Mouse (Mus musculus) forebrain, embryonic 11.5 days (tissue): ENCODE measurements around the gene Tusc2. TPM values are rescaled to one million over a fixed set of nuclear protein-coding genes. Genes with fewer than 3 reads are reported as not detected.

Experiments used
- ATAC-seq: fragments of 200-750 bp; cut with Nextera tagmentation; replicated peaks from 2 replicates; pipeline ENCODE4 v1.8.0; 2017; ENCODE audit warnings: moderate TSS enrichment; ENCODE audit not compliant: low FRiP score
- DNase-seq: peaks from one replicate; pipeline ENCODE4 v3.0.0-alpha.2; 2017; ENCODE audit warnings: low spot score
- H3K27ac ChIP-seq: fragments of 300-500 bp; sonication (generic); 2 replicates; pipeline ENCODE4 v1.5.1; 2014; ENCODE audit warnings: low read depth, low read length
- H3K27me3 ChIP-seq: fragments of 300-500 bp; sonication (generic); 2 replicates; pipeline ENCODE4 v1.6.1; 2014; ENCODE audit warnings: mild to moderate bottlenecking, low read length, mixed read lengths; ENCODE audit not compliant: control insufficient read depth, insufficient read depth
- H3K36me3 ChIP-seq: fragments of 300-500 bp; sonication (generic); 2 replicates; pipeline ENCODE4 v1.6.1; 2014; ENCODE audit warnings: mild to moderate bottlenecking, low read length, moderate library complexity, mixed read lengths; ENCODE audit not compliant: control insufficient read depth, insufficient read depth
- H3K4me1 ChIP-seq: fragments of 300-500 bp; sonication (generic); replicated peaks from 2 replicates; pipeline ENCODE4 v1.6.1; 2014; ENCODE audit warnings: low read length, mixed read lengths; ENCODE audit not compliant: control insufficient read depth, insufficient read depth
- H3K4me2 ChIP-seq: fragments of 300-500 bp; sonication (generic); 2 replicates; pipeline ENCODE4 v1.6.1; 2014; ENCODE audit warnings: low read depth, mild to moderate bottlenecking, low read length, moderate library complexity, mixed read lengths; ENCODE audit not compliant: severe bottlenecking
- H3K4me3 ChIP-seq: fragments of 300-500 bp; sonication (generic); 2 replicates; pipeline ENCODE4 v1.5.1; 2014; ENCODE audit warnings: low read depth, low read length
- H3K9ac ChIP-seq: fragments of 300-500 bp; sonication (generic); 2 replicates; pipeline ENCODE4 v1.6.1; 2014; ENCODE audit warnings: low read length
- H3K9me3 ChIP-seq: fragments of 300-500 bp; sonication (generic); 2 replicates; pipeline ENCODE4 v1.6.1; 2016; ENCODE audit warnings: low read length, mixed read lengths; ENCODE audit not compliant: control insufficient read depth
- WGBS: fragments of 180-500 bp; shearing (Covaris S2); extraction: QIAGEN DNeasy Blood & Tissue Kit; methylation state at CpG from one replicate; pipeline ENCODE4 v1.1.7; 2014; 5-methylcytosine and 5-hydroxymethylcytosine counted together
- polyA plus RNA-seq: library from polyadenylated mRNA; unstranded; fragments of >200 nt; fragmentation: Nextera tagmentation; extraction: Ambion mirVana; gene quantifications from 2 replicates; pipeline ENCODE4 v1.2.1, GENCODE M21; 2014

Tusc2 gene
- polyA plus RNA-seq, 1 experiment from 2014 or later = 81.9 TPM

DNA sequence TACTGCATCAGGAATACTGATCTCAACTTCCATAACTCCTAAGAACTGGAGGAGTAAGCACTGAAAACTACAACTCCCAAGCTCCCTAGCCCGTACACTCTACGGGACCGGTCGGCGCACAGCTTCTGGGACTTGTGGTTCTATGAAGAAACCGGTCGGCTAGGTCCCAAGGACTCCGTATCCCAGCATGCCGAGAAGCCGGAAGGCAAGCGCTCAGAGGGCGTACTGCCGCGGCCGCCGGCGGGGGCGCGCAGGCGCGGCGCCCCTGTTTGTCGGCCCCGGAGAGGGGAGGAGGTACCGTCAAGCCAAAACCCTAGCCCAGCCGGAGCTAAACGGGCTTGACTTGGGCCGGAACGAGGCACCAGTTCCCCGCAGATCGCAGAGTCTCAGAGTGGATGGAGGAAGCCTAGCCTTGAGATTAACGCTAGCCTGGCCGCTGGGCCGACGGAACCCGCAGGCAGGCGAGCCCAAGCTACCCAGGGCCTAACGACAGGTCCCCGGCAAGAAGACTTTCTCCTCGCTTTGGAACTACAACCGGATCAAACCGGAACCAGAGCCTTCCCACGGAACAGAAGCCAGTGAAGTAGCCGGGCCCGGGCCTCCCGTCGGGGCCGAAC lies 29.2 kb upstream of the Tusc2 start, which contains the start of gene Tmem115:
Gene Tmem115, plus strand, starts transcription at position 155 of the 617 bp plus-strand sequence.
- Histone ChIP-seq H3K4me1 (peaks cover 17% of the 10 kb centered on the region), H3K9me3 (no peaks in the 10 kb centered on the region)
- ATAC-seq = peak; percentile 98

GRCm38 (mm10) chr9:107534408-107535202 lies 28.4 kb upstream of the Tusc2 start:
- Histone ChIP-seq H3K4me3 (peak overlapping the region; percentile 60), H3K9ac (peak overlapping the region; percentile 80), H3K4me1 (peaks cover 17% of the 10 kb centered on the region), H3K27ac (no peak overlapping the region), H3K9me3 (no peaks in the 10 kb centered on the region), H3K36me3 (peaks cover 7% of the 10 kb centered on the region), H3K4me2 (peak overlapping the region; percentile 78), H3K27me3 (no peaks in the 10 kb centered on the region)
- ATAC-seq (peak; percentile 32), DNase-seq (peak; percentile 67)
- under 1% methylated on average over 40 of the region's 40 CpGs for WGBS

More for the DNA sequence above, 29.2 kb upstream of the Tusc2 start, which contains the start of gene Tmem115:
- Histone ChIP-seq H3K4me3 (peak within 1 kb of the TSS; percentile 60), H3K4me2 (peak within 1 kb of the TSS; percentile 78), H3K27me3 (no peaks in the 10 kb centered on the region), H3K27ac (no peak within 1 kb of the TSS), H3K36me3 (peaks cover 7% of the 10 kb centered on the region), H3K9ac (peak within 1 kb of the TSS; percentile 80)
- under 1% methylated on average over 48 of the region's 48 CpGs for WGBS
- peak; percentile 94 for DNase-seq

GRCm38 (mm10) chr9:107538231-107538630 lies 24.8 kb upstream of the Tusc2 start:
- ATAC-seq (no peak), DNase-seq (no peak)
- H3K27me3 ChIP-seq = no peaks in the 10 kb centered on the region
- no peak overlapping the region for H3K9ac ChIP-seq
- peaks cover 7% of the 10 kb centered on the region for H3K36me3 ChIP-seq
- H3K9me3 ChIP-seq = no peaks in the 10 kb centered on the region
- H3K4me2 ChIP-seq = no peak overlapping the region
- 96% methylated on average over 7 of the region's 7 CpGs for WGBS
- H3K4me1 ChIP-seq = peaks cover 19% of the 10 kb centered on the region
- no peak overlapping the region for H3K4me3 ChIP-seq
- no peak overlapping the region for H3K27ac ChIP-seq

DNA sequence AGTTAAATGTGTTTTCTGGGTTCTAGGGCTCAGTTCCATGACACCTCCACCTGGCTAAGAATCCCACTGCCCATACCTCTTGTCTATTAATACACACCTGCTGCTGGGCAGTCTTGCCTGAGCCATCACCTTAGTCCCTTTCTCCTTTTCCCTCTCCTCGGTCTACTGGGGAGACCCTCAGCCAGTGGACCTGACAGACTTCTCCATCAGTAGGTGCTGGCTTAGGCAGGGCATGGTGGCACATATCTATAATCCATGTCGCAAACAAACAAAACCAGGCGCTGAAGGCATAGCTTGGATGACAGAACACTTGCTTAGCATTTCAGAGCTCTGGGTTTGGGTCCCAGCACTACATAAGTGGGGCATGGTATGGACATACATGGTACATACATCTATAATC lies 24.3 kb upstream of the Tusc2 start:
- Histone ChIP-seq H3K9me3 (no peaks in the 10 kb centered on the region), H3K36me3 (peaks cover 7% of the 10 kb centered on the region), H3K4me2 (no peak overlapping the region), H3K4me3 (no peak overlapping the region), H3K4me1 (peaks cover 19% of the 10 kb centered on the region), H3K27me3 (no peaks in the 10 kb centered on the region), H3K27ac (no peak overlapping the region), H3K9ac (no peak overlapping the region)
- WGBS = 95% methylated on average over 3 of the region's 3 CpGs
- ATAC-seq (no peak), DNase-seq (no peak)

DNA sequence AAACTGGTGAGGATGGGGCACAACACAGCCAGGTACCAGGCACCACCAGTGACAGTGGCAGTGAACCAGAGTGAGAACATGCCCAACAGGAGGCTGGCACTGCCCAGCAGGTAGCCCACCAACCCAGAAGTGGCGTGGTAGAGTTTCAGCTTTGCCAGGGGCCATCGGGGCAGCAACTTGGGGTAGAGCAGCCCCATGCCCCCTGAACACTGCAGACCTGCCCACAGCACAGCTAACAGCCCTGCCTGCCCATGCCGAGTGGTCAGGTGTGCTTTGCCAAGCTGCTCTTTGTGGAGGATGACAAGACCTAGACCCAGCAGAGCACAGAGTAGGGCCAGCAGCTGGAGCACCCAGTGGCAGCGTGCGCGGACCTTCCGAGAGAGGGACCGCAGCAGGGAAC lies 23.1 kb upstream of the Tusc2 start:
- H3K27me3 ChIP-seq = no peaks in the 10 kb centered on the region
- no peaks in the 10 kb centered on the region for H3K9me3 ChIP-seq
- no peak for ATAC-seq
- H3K36me3 ChIP-seq = peaks cover 7% of the 10 kb centered on the region
- no peak for DNase-seq
- no peak overlapping the region for H3K27ac ChIP-seq
- no peak overlapping the region for H3K4me3 ChIP-seq
- WGBS = 98% methylated on average over 8 of the region's 8 CpGs
- no peak overlapping the region for H3K4me2 ChIP-seq
- H3K4me1 ChIP-seq = peaks cover 17% of the 10 kb centered on the region
- no peak overlapping the region for H3K9ac ChIP-seq

GRCm38 (mm10) chr9:107540420-107540819 lies 22.6 kb upstream of the Tusc2 start:
- Histone ChIP-seq H3K4me3 (no peak overlapping the region), H3K27ac (no peak overlapping the region), H3K4me2 (no peak overlapping the region), H3K27me3 (no peaks in the 10 kb centered on the region), H3K4me1 (peaks cover 17% of the 10 kb centered on the region), H3K36me3 (peaks cover 7% of the 10 kb centered on the region), H3K9ac (no peak overlapping the region), H3K9me3 (no peaks in the 10 kb centered on the region)
- ATAC-seq (no peak), DNase-seq (no peak)
- WGBS = 80% methylated on average over 4 of the region's 4 CpGs

- H3K36me3 ChIP-seq = peaks cover 7% of the 10 kb centered on the region
- H3K4me2 ChIP-seq = peak overlapping the region; percentile 95
- 38% methylated on average over 10 of the region's 10 CpGs for WGBS
- H3K27ac ChIP-seq = no peak overlapping the region
- H3K27me3 ChIP-seq = no peaks in the 10 kb centered on the region
- H3K9ac ChIP-seq = no peak overlapping the region; the same call in 1 of the 2 replicates
- ATAC-seq = no peak
- DNase-seq = no peak
- H3K4me1 ChIP-seq = peaks cover 12% of the 10 kb centered on the region
- H3K9me3 ChIP-seq = no peaks in the 10 kb centered on the region
- peak overlapping the region; percentile 63 for H3K4me3 ChIP-seq
Measured at GRCm38 (mm10) chr9:107541005-107541404, 22.1 kb upstream of the Tusc2 start.

DNA sequence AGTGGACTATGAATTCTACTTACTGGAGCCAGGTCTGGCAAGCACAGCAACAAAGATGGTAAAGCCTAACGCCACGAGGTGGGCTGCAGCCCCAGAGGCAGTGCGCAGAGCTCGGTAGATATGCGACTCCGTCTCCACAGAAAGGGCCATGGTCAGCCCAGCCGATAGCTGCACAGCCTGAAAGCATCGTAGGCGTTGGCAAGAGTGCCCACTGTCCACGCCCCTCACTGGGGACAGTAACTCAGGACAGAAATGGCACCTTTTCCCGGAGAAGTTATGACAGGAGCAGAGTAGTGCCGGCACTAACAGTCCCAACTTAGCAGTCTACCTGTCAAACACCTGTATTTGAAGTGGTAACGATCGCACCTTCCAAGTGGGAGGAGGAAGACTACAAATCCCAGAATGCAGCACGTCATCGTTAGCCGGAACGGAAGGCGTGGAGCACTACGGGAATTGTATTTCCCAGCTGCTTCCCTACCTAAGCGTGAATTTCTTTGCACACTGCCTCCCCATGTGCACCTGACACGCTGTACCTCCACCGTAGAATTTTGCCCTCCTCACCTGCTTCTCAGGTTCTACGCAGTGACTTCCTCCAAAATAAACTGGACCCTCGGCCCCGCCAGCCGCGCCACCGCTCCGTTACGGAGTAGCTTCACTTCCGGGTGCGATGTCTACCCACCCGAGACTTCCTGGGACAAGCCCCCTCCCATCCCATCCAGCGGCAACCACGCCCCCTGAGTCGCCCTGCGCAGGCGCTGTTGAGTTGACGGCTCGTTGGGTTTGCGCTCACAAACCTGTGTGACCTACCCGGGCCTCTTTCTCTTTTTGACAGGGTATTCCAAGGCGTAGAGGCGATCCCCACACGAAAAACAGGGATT lies 21.3 kb upstream of the Tusc2 start, which contains the start of the genes Cyb561d2 and Nprl2:
Gene Cyb561d2, minus strand, starts transcription at position 720 of the 878 bp plus-strand sequence.
Gene Nprl2, plus strand, starts transcription at position 753 of the 878 bp plus-strand sequence.
- H3K27me3 ChIP-seq = no peaks in the 10 kb centered on the region
- H3K9ac ChIP-seq = peak within 1 kb of the TSS; percentile 66
- DNase-seq (peak; percentile 96), ATAC-seq (peak; percentile 83)
- peak within 1 kb of the TSS; percentile 95 for H3K4me2 ChIP-seq
- H3K27ac ChIP-seq = no peak within 1 kb of the TSS
- peaks cover 7% of the 10 kb centered on the region for H3K36me3 ChIP-seq
- peaks cover 9% of the 10 kb centered on the region for H3K4me1 ChIP-seq
- peak within 1 kb of the TSS; percentile 63 for H3K4me3 ChIP-seq
- 1% methylated on average over 46 of the region's 46 CpGs for WGBS
- H3K9me3 ChIP-seq = no peaks in the 10 kb centered on the region
